Mouse (Mus musculus) kidney, embryonic 14.5 days (tissue): ENCODE measurements around the gene Gp1ba. TPM values are rescaled to one million over a fixed set of nuclear protein-coding genes. Genes with fewer than 3 reads are reported as not detected.

Experiments
- polyA plus RNA-seq: library from polyadenylated mRNA; unstranded; fragments of >200 nt; fragmentation: Nextera tagmentation; extraction: Ambion mirVana; gene quantifications from 2 replicates; pipeline ENCODE4 v1.2.1, GENCODE M21; 2014

Gp1ba gene
- polyA plus RNA-seq, 1 experiment from 2014 or later, result 0.35 TPM

Other genes with a start within 250 kb of the Gp1ba start
- gene Pelp1, start 229.1 kb upstream of the Gp1ba start, polyA plus RNA-seq, result 27.8 and 39.0 TPM in 2 replicates
- gene Arrb2, start 206.5 kb upstream of the Gp1ba start, polyA plus RNA-seq, result 11.0 and 23.3 TPM in 2 replicates
- 48.7 and 50.0 TPM in 2 replicates for gene Med11, start 187.2 kb upstream of the Gp1ba start, polyA plus RNA-seq
- 0.33 and 0.88 TPM in 2 replicates for gene Zmynd15, start 179.7 kb upstream of the Gp1ba start, polyA plus RNA-seq
- 5.2 and 6.0 TPM in 2 replicates for gene Cxcl16, start 179.1 kb upstream of the Gp1ba start, polyA plus RNA-seq
- gene Tm4sf5, start 133.9 kb upstream of the Gp1ba start, polyA plus RNA-seq, result 0.31 and 0.91 TPM in 2 replicates
- gene Vmo1, start 124.5 kb upstream of the Gp1ba start, polyA plus RNA-seq, result 0.41 and 0.57 TPM in 2 replicates
- gene Gltpd2, start 119.9 kb upstream of the Gp1ba start, polyA plus RNA-seq, result 0.31 and 0.34 TPM in 2 replicates
- gene Psmb6, start 113.8 kb upstream of the Gp1ba start, polyA plus RNA-seq, result 823 and 914 TPM in 2 replicates
- not detected in 2 replicates for gene Gm40193, start 106.2 kb upstream of the Gp1ba start, polyA plus RNA-seq
- gene Pld2, start 99.1 kb upstream of the Gp1ba start, polyA plus RNA-seq, result 3.7 and 5.9 TPM in 2 replicates
- gene Mink1, start 76.2 kb upstream of the Gp1ba start, polyA plus RNA-seq, result 14.7 and 21.0 TPM in 2 replicates
- not detected in 2 replicates for gene 4930544D05Rik, start 23.3 kb upstream of the Gp1ba start, polyA plus RNA-seq
- not detected in 2 replicates for gene Chrne, start 19.9 kb upstream of the Gp1ba start, polyA plus RNA-seq
- gene Rnf167, start 8.1 kb downstream of the Gp1ba start, polyA plus RNA-seq, result 83.0 and 109 TPM in 2 replicates
- gene Slc25a11, start 8.4 kb downstream of the Gp1ba start, polyA plus RNA-seq, result 153 and 171 TPM in 2 replicates
- gene Pfn1, start 15.5 kb downstream of the Gp1ba start, polyA plus RNA-seq, result 1,900 and 2,186 TPM in 2 replicates
- gene Eno3, start 18.1 kb downstream of the Gp1ba start, polyA plus RNA-seq, result 22.4 and 26.8 TPM in 2 replicates
- 177 and 230 TPM in 2 replicates for gene Spag7, start 30.3 kb downstream of the Gp1ba start, polyA plus RNA-seq
- 10.8 and 16.1 TPM in 2 replicates for gene Camta2, start 49.0 kb downstream of the Gp1ba start, polyA plus RNA-seq
- gene Inca1, start 61.0 kb downstream of the Gp1ba start, polyA plus RNA-seq, result 1.3 and 2.1 TPM in 2 replicates
- gene Kif1c, start 61.4 kb downstream of the Gp1ba start, polyA plus RNA-seq, result 10.0 and 15.6 TPM in 2 replicates
- 3.6 and 6.9 TPM in 2 replicates for gene Zfp3, start 125.1 kb downstream of the Gp1ba start, polyA plus RNA-seq
- gene Scimp, start 173.5 kb downstream of the Gp1ba start, polyA plus RNA-seq, result not detected in 2 replicates
- 22.6 and 36.9 TPM in 2 replicates for gene Rabep1, start 205.7 kb downstream of the Gp1ba start, polyA plus RNA-seq